Mouse (Mus musculus) heart, adult 18-20 months (tissue): ENCODE results near the gene Tmem132c. TPM values are rescaled to one million over a fixed set of nuclear protein-coding genes. Genes with fewer than 3 reads are reported as not detected.
A peak's percentile ranks its signal among the peaks of the same experiment; 100 is the strongest.

Experiments
- DNase-seq, 2 experiments: peaks; one replicate each; pipeline ENCODE4 v3.0.0; 2021 to 2022; ENCODE audit warnings: mixed read lengths in 1 of 2
- total RNA-seq, 2 experiments: library from RNA; stranded (reverse); gene quantifications; 2 replicates each; pipeline ENCODE4 v1.2.3; 2021

The Tmem132c gene
- total RNA-seq, 2 experiments from 2014 or later, result 0.05 to 0.21 TPM

DNA sequence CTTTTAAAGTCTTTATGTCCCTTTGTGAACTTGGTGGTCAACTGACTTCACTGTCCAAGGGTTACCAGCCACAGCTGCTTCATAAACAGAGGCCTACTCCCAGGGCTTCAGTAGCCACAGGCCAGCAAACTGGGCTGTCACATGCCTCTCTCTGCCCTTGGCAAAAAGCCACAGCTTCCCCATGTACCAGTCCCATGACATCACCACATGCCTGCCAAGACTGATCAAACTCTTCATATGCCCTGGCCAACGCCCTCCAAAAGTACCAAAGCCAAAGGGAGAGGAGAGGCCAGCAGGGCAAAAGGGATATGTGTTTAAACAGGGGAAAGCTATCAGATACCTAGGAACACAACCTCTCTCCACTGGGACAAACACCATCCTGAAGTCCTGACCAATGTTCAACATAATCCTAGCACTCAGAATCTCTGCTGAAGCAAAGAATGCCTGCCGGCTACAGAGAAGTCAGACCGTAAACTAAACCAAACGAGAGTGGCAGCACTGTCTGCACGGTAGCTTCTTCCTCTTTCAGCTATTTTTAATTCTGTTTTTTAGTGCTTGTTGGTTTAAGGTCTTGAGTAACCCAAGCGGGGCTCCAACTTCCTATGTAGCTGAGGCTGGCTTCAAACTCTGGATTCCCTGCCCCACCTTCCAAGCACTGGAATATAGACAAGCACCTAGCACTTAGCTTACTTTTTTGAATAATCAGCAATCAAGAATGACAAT is 369.3 kb downstream of the Tmem132c start:
- peak; percentile 84 to 89 for DNase-seq

DNA sequence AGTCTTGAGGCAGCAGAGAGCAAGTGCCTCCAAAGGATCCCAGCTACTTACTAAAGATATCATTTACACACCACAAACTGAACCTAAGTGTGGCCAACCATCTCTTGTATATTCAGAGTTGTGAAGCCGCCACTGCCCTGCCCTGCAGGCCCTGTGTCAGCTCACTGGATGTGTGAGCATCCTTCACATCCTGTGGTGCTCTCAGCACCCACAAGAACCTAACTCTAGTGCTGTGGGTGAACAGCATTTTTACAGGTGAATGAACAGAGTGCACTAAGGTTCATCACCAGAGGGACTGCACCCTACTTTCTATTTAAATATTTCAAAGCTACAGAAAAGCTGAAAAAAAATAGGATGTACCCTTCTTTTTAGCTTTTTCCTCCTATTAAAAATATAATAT is 370.3 kb downstream of the Tmem132c start:
- DNase-seq, result no peak

DNA sequence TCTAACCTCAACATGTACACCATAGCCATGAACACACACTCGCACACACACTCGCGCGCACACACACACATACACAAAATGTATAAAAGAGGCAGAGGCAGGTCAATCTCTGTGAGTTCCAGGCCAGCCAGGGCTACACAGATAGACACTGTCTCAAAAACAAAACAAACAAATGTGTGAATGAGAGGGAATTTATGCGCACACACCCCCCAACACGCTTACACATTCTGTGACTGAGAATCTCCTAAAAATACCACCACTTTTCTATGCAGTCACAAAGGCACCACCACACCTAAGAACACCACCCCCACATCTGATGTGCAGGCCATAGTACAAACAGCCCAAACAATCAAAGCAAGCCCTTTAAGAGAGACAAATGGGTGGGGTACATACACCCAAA is 370.8 kb downstream of the Tmem132c start:
- DNase-seq, result no peak
